In the genomic region with DNA sequence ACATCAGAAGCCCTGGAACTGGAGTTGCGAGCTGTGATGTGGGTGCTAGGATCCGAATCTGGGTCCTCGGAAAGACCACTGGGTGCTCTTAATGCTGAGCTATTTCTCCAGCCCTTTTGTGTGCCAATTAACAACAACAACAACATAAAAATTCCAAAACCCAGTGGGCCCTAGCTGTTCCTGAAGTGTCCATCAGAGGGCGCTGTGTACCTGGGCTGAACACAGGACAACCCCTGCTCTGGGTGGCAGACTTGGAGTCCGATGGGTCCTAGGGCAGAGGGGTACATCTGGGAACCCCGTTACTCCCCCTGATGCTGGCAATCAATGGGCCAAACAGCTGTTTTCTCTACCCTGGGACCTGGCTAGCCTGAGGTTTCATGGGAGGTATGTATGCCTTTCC, we compare ENCODE assay signal across 12 mouse cellular contexts.
DNase-seq lines count a peak whose midpoint lies in the region; ATAC-seq and TF ChIP-seq lines count a peak whose summit lies in the region.
"Had no signal": no experiment of that assay in that cellular context is flagged by ENCODE, and none has a peak within 500 bp of the region (broad histone marks: within the 10 kb centered on the region; RNA-seq: fewer than 3 reads in every experiment).

No protein-coding gene starts in this region.

- peak; percentile 47; the same call in 1 of the 2 replicates for TF ChIP-seq CTCF in spleen, adult 2 months (IDR thresholded peaks at IDR 0.05; ENCODE audit: extremely low read depth, insufficient read depth, insufficient read length, insufficient replicate concordance)
- TF ChIP-seq CTCF in bone marrow, adult 2 months (IDR thresholded peaks at IDR 0.05; ENCODE audit: control insufficient read depth, insufficient read depth, low read length): peak; percentile 60

- 50% methylated on average over 6 of the region's 6 CpGs for WGBS in hindbrain, embryonic 11.5 days
- WGBS in hindbrain, embryonic 12.5 days: 47% methylated on average over 6 of the region's 6 CpGs
- 59% methylated on average over 6 of the region's 6 CpGs for WGBS in spleen, adult 2 months
- 42% methylated on average over 6 of the region's 6 CpGs for WGBS in bone marrow, adult 2 months
- WGBS in kidney, embryonic 14.5 days: 50% methylated on average over 6 of the region's 6 CpGs

- no peaks in the 10 kb centered on the region for H3K9me3 ChIP-seq in hindbrain, embryonic 11.5 days (ENCODE audit: control insufficient read depth, low read length)
- no peaks in the 10 kb centered on the region for H3K9me3 ChIP-seq in hindbrain, embryonic 12.5 days (replicated peaks)
- no peaks in the 10 kb centered on the region for H3K9me3 ChIP-seq in kidney, embryonic 14.5 days (ENCODE audit: control insufficient read depth, low read length)
- H3K9me3 ChIP-seq: megakaryocyte, embryonic 14.5 days; neural tube, embryonic 13.5 days had no signal

- TF ChIP-seq POLR2A in spleen, adult 2 months (IDR thresholded peaks at IDR 0.05; ENCODE audit: low read depth, low read length): no peak
- TF ChIP-seq POLR2A in bone marrow, adult 2 months (IDR thresholded peaks at IDR 0.05; ENCODE audit: borderline replicate concordance, control insufficient read depth, low read depth, low read length): no peak

- ATAC-seq in hindbrain, embryonic 11.5 days (ENCODE audit: low FRiP score): no peak
- no peak for ATAC-seq in hindbrain, embryonic 12.5 days (ENCODE audit: low FRiP score)
- no peak for ATAC-seq in kidney, embryonic 14.5 days (ENCODE audit: low FRiP score, low TSS enrichment)
- ATAC-seq: Patski had no signal

- H3K36me3 ChIP-seq in hindbrain, embryonic 11.5 days (ENCODE audit: control insufficient read depth, insufficient read depth, low read length): no peaks in the 10 kb centered on the region
- H3K36me3 ChIP-seq in hindbrain, embryonic 12.5 days: no peaks in the 10 kb centered on the region
- H3K36me3 ChIP-seq in spleen, adult 2 months (ENCODE audit: control insufficient read depth, insufficient read depth, low read length): no peaks in the 10 kb centered on the region
- H3K36me3 ChIP-seq in splenic B cell, adult 2 months (ENCODE audit: control insufficient read depth, insufficient read depth, low read length, poor library complexity, severe bottlenecking): no peaks in the 10 kb centered on the region
- no peaks in the 10 kb centered on the region for H3K36me3 ChIP-seq in kidney, embryonic 14.5 days (ENCODE audit: control insufficient read depth, insufficient read depth, low read length)
- H3K36me3 ChIP-seq: neural tube, embryonic 13.5 days had no signal

- H3K27ac ChIP-seq in hindbrain, embryonic 11.5 days (ENCODE audit: low read depth, low read length): no peak overlapping the region
- no peak overlapping the region for H3K27ac ChIP-seq in hindbrain, embryonic 12.5 days
- no peak overlapping the region for H3K27ac ChIP-seq in spleen, adult 2 months (ENCODE audit: insufficient read depth, low read length)
- H3K27ac ChIP-seq in bone marrow, adult 2 months (ENCODE audit: control insufficient read depth, insufficient read depth, low read depth, low read length, poor library complexity): no peak overlapping the region
- no peak overlapping the region for H3K27ac ChIP-seq in kidney, embryonic 14.5 days (ENCODE audit: low read depth, low read length)
- H3K27ac ChIP-seq: neural tube, embryonic 13.5 days had no signal

- no peaks in the 10 kb centered on the region for H3K4me1 ChIP-seq in hindbrain, embryonic 11.5 days (replicated peaks; ENCODE audit: control insufficient read depth, insufficient read depth, low read length)
- H3K4me1 ChIP-seq in hindbrain, embryonic 12.5 days: no peaks in the 10 kb centered on the region
- no peaks in the 10 kb centered on the region for H3K4me1 ChIP-seq in spleen, adult 2 months (ENCODE audit: control insufficient read depth, insufficient read depth, insufficient read length)
- no peaks in the 10 kb centered on the region for H3K4me1 ChIP-seq in bone marrow, adult 2 months (ENCODE audit: control insufficient read depth, insufficient read depth, low read length)
- H3K4me1 ChIP-seq in kidney, embryonic 14.5 days (ENCODE audit: control insufficient read depth, insufficient read depth, low read length): no peaks in the 10 kb centered on the region
- H3K4me1 ChIP-seq: neural tube, embryonic 13.5 days had no signal

- peak; percentile 30 for DNase-seq in hindbrain, embryonic 11.5 days (ENCODE audit: low spot score)
- no peak for DNase-seq in spleen, adult 2 months (ENCODE audit: low read depth in 1 of 2, low spot score in 2 of 2)
- no peak for DNase-seq in spleen, adult 12 weeks (ENCODE audit: low spot score)
- DNase-seq in splenic B cell, adult 2 months (ENCODE audit: low read depth, low spot score): peak; percentile 40
- no peak for DNase-seq in frontal cortex, postnatal 14 days (ENCODE audit: low spot score in 2 of 2)
- DNase-seq: left cerebral cortex, postnatal 4 days had no signal

- H3K4me2 ChIP-seq in hindbrain, embryonic 11.5 days (replicated peaks; ENCODE audit: low read depth, low read length): no peak overlapping the region
- no peak overlapping the region for H3K4me2 ChIP-seq in hindbrain, embryonic 12.5 days (replicated peaks)
- H3K4me2 ChIP-seq in kidney, embryonic 14.5 days (replicated peaks; ENCODE audit: low read depth, low read length): no peak overlapping the region
- H3K4me2 ChIP-seq: neural tube, embryonic 13.5 days had no signal

- H3K4me3 ChIP-seq in hindbrain, embryonic 11.5 days (ENCODE audit: low read depth, low read length): no peak overlapping the region
- H3K4me3 ChIP-seq in hindbrain, embryonic 12.5 days: no peak overlapping the region
- H3K4me3 ChIP-seq in spleen, adult 2 months (ENCODE audit: extremely low read depth, insufficient read depth, insufficient read length): no peak overlapping the region
- H3K4me3 ChIP-seq in bone marrow, adult 2 months (replicated peaks; ENCODE audit: control insufficient read depth, low read depth, low read length): no peak overlapping the region
- no peak overlapping the region for H3K4me3 ChIP-seq in kidney, embryonic 14.5 days (ENCODE audit: low read length)
- H3K4me3 ChIP-seq: neural tube, embryonic 13.5 days had no signal

- H3K27me3 ChIP-seq in hindbrain, embryonic 11.5 days (ENCODE audit: control insufficient read depth, insufficient read depth, low read length): no peaks in the 10 kb centered on the region
- H3K27me3 ChIP-seq in hindbrain, embryonic 12.5 days: no peaks in the 10 kb centered on the region
- H3K27me3 ChIP-seq in spleen, adult 2 months (ENCODE audit: control insufficient read depth, insufficient read depth, low read length): no peaks in the 10 kb centered on the region
- H3K27me3 ChIP-seq in splenic B cell, adult 2 months (ENCODE audit: control insufficient read depth, insufficient read depth, low read length, poor library complexity, severe bottlenecking): no peaks in the 10 kb centered on the region
- no peaks in the 10 kb centered on the region for H3K27me3 ChIP-seq in kidney, embryonic 14.5 days (ENCODE audit: control insufficient read depth, insufficient read depth, low read length)
- H3K27me3 ChIP-seq: neural tube, embryonic 13.5 days; Patski had no signal

- no peak overlapping the region for H3K9ac ChIP-seq in hindbrain, embryonic 11.5 days (ENCODE audit: low read depth, low read length)
- no peak overlapping the region for H3K9ac ChIP-seq in hindbrain, embryonic 12.5 days
- no peak overlapping the region for H3K9ac ChIP-seq in kidney, embryonic 14.5 days (ENCODE audit: low read depth, low read length)
- H3K9ac ChIP-seq: neural tube, embryonic 13.5 days had no signal

Comparison
In these comparisons a context has a peak if more than half of its experiments do, and no peak if none do; other contexts are left out.
1. DNase-seq: peak in hindbrain, embryonic 11.5 days (single experiment) and splenic B cell, adult 2 months (single experiment); none in spleen, adult 2 months (0 of 2), spleen, adult 12 weeks (single experiment) and frontal cortex, postnatal 14 days (0 of 2).